Mouse (Mus musculus): Measurements from ENCODE around the gene Vmn1r111.
"Not testable (repeated sequence)": the region's sequence is repeated elsewhere in the genome, so short reads cannot be mapped to it uniquely, and the experiment has no call there.

DNA sequence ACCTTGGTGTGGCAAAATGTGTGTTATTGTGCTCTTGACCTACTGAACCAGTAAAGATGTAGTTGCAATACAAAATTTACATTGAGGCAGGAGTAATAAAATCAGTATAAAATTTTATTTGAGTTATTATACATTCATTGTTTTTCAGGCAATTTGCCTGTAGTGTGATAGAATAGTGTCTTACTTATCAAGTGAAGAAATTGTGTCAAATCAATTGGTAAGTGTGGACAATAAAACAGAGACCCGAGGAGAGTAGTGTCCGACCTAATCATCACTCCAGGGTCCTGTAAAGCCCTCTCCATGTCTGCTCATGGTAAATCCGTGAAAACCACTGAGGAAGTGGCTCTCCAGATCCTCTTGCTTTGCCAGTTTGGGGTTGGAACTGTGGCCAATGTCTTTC lies 34.4 kb downstream of the Vmn1r111 start, which contains the start of gene Vmn1r107:
- not testable (repeated sequence) for TF ChIP-seq POLR2A (IDR thresholded peaks at IDR 0.05; ENCODE audit: borderline replicate concordance, low read depth, low read length); CTCF (IDR thresholded peaks at IDR 0.05; ENCODE audit: low read depth, low read length)

All from bone marrow macrophage, adult 2 months (primary cell).